Mouse (Mus musculus) right cerebral cortex, postnatal 4 days (tissue): ENCODE results near the gene Syne2.

Experiments used
- DNase-seq: peaks from one replicate; pipeline ENCODE4 v3.0.0-alpha.2; 2022

The Syne2 gene

DNA sequence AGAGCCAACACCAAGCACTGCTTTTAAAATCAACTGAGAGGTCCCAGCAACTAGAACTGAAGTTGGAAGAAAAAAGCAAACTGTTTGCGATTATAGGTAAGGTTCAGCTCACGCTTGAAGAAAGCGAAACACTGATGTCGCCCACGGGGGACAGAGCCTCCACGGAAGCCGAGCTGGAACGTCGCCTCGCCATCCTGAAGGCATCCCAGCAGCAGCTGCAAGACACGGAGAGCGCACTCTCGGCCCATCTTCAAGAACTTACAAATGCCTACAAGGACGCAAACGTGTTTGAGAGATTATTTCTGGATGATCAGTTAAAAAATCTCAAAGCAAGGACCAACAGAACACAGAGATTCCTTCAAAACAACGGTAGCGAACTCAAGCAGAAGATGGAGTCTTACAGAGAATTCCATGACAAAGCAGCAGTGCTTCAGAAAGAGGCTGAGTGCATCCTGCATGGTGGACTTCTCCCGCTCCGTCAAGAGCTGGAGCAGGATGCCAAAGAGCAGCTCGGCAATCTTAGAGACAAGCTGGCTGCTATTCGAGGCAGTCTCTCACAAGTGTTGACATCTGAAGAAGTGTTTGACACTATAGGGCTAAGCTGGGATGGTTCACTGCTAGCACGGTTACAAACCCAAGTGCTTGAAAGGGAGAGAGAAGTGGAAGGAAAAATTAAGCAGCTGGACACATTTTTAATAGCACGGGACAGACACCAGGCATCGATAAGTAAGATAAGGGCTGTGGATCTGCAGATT lies 148.7 kb downstream of the Syne2 start:
- DNase-seq = no peak

DNA sequence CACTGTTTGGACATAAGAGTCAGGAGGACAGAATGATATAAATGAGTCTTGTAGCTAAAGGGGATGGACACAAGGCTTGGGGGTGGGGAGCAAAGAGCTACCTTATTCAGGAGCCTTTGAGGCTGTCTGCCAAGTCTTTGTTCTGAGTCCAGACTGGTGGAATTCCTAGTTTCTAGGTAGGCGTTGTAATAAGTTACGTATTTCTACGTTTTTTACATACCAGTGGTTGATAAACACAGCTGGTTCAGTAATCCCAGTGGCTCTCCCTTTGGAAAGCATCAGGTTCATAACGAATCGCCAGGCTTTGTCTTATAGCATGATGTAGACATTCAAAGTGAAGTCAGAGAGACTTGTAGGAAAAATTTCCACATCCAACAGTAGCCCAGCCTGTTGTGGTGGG lies 161.1 kb downstream of the Syne2 start:
- no peak for DNase-seq

DNA sequence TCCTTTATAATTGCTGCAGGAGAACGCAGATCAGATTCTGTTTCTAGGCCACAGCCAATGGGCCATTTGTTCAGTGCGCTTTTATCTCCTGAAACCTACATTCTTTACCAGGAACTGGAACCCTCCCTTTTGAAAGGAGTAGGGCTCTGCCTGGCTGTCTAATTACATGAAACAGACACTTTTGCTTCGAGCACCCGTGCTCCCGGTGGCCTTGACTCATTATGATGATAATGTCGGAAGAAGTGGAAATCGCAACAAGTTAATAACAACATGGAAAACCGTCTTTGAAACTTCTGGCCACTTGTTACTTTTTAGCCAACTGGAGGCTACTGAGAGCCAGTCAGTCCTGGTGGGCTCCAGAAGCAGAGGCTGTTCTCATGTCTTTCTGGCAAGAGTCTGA lies 165.4 kb downstream of the Syne2 start:
- DNase-seq = no peak

DNA sequence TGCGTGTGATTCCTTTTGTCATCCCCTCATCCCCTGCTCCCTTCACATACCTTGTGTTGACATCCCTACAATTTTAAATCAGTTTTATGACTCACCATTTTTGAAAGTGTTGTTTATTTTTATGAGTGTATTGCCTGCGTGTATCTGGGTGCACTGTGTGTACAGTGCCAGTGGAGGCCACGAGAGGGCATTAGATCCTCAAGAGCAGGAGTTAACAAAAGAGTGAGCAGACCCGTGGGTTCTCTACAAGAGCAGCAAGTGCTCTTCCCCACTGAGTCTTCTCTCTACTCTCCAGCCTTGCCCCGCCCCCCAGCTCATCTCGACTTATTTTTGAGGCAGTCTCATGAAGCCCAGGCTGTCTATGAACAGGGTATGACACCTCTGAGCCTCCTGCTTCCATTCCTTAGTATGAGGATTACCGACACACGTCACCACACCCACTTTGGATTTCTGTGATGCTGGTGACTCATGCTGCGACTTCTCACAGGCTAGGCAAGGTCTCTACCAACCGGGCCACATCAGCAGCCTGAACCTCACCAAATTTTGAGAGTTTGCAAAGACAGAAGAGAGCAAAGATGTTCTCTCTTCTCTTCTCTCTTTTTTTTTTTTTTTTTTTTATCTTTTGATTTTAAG lies 174.4 kb downstream of the Syne2 start:
- no peak for DNase-seq

DNA sequence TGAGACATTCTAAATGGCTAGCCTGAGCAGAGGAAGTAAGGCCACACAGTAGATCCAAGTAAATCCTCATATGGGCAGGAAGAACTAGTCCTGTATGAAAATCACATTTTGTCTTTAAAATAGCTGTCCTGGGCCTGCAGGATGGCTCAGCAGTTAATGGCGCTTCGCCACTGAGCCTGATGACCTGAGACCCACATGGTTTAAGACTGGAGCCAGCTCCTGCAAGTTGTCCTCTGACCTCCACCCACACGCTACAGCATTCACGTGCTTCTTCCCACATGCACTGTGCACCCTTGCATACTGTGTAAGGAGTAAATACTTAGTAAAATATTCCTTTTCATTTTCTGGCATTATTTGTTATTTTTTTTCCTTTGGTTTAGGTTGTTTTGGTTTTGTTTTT lies 175.0 kb downstream of the Syne2 start:
- DNase-seq = no peak

DNA sequence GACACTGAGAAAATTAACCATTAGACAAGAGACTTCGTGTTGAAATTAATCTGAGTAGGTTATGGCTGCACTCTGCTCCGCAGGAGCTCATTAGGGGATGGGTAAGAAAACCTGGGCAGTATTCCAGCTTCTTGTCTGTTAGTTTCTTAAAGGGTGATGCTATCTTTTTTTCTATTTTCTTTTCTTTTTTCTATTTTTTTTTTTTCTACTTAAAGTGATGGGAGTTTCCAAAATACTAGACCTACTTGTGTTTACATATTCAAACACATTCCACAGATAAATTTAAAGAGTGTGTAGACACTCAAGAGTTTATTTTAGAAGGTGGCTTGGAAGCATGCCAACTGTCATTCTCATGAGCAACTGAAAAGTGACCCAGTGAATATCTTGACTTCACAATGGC lies 177.2 kb downstream of the Syne2 start:
- DNase-seq = no peak

DNA sequence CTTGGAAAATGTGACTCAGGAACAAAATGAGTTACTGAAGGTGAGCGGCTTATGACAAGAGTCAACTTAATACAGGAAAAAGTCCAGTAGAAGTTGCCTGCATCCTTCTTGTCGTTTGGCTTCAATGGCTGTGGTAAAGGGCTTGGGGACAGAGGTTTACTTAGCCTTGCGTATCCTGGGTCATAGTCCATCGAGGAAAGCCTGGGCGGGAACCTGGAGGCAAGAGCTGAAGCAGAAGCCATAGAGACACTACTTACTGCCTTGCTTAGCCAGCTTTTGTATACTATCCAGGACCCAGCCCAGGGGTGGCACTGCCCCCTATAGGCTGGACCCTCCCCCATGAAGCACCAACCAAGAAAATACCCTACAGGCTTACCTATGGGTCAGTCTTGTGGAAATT lies 179.6 kb downstream of the Syne2 start:
- DNase-seq = no peak

DNA sequence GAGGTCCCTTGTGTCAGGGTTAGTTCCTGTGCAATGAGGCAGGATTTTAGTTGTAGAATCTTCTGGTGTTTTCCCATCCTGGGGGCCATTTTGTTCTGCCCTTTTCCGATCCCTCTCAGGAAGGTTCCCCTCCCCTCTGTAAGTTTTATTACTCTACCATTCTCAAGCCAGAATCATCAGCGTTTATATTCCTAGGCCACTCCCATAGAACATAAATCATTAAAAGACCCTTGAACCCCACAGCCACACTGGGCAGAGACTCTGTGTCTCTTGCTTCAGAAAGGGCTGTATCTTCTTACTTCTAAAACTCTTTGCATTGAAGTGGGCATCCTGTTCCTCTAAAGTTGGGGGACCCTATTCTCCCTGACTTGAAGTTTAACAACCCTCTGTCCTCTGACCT lies 180.5 kb downstream of the Syne2 start:
- DNase-seq = no peak

DNA sequence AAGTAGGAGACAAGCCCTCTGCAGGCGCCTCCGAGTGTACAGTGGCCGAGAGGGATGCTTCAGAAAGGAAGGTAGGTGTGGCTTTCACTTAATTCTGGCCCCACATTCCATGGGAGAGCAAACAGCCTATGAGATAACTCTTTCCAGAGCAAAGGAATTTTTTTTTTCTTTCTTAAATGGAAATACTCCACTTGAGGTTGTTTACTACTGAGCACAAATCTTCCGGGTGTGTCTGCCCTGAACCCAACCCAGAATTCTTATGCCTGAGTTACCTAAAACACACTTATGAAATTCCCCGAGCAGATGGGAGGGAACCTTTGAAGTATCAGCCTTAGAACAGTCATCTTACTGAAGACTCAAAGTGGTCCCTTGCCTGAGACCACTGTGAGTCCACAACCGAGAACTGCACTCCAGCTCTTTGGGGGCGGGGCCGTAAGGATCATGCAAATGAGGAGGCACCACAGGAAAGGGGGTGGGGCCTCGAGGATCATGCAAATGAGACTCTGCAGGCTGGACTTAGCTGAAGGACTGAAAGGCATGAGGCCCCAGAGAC lies 186.8 kb downstream of the Syne2 start:
- no peak for DNase-seq

DNA sequence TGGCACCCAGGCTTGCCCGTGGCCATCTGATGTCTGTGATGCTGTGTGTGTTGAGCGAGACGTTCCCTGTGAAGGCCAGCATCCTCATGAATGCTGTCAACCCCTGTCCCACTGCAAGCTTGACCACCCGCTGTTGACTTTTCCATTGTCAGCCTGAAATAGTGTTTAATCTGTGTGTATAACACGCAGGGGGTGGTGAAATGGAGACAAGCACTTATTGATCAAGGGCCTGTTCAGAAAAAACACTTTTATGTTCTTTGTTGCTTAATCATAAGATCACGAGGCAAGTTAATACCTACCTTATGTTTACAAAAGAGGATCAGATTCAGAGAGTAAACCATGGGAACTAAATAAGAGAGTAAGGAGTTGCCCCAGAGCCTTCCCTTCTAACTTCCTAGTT lies 191.1 kb downstream of the Syne2 start:
- no peak for DNase-seq

DNA sequence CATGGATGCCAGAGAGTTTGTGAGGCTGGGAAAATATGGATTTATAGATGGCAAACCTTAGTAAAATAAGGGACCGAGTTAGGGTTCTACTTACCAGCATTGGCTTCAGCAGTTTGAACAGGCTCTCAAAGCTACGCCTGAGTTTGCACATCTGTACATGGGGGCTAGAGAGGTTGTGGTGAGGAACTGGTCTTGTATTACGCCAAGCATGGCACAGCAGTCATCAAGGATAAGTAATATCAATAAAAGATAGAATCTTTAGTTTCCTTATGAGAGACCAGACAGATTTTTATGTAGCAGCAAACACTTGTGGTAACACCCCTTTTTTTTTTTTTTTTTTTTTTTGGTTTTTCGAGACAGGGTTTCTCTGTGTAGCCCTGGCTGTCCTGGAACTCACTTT lies 194.9 kb downstream of the Syne2 start:
- DNase-seq = no peak

DNA sequence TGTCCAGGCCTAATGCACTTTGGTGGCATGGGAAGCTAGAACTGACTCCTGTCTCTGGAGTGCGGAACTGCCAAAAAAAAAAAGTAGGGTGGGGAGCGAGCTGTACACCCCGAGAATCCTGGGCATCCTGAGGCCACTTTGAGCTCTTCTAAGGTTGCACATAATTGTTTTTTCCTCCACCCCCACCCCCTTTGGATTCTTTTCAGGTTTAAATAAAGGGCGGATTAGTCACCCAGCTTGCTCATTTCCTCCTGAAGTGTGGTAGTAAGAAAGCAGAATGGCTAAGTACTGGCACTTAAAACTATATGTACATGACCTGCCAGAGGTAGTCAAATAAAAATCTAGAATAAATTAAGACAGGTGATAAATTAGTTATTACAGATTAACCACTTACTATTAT lies 195.5 kb downstream of the Syne2 start:
- no peak for DNase-seq

DNA sequence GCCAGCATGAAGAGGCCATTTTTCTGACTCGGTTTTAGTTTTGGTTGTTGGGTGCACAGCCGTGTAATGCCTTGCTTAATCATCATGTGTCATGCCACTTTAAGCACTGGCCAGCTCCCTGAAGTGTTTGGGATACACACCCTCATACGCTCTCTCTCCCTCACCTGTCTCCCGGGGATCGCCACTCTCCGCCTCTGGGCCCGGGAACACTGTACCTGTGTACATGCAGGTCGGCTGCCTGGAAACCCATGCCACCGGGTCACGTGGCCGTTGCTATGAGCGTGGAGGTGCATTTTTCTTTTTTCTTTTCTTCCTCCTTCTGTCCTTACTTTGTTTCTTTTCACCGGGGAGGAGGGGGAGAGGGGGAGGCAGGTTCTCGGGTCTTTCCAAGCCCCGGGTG lies 197.1 kb downstream of the Syne2 start:
- no peak for DNase-seq

DNA sequence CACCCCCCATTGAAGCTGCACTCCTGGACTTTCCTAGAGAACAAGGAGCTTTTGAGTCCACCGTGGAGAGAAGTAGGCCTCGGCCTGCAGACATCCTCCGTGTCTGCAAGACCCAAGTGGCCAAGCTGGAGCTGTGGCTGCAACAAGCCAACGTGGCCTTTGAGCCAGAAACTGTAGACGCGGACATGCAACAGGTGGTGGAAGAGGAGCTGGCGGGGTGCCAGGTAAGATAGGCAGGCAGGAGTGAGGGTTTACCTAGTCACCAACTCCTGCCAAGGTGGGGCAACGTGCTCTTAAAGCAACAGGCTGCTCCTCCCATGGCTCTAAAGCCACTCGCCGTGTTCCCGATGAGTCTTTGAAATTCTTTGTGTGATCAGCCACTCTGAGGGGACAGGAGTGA lies 197.6 kb downstream of the Syne2 start:
- peak; percentile 39 for DNase-seq

DNA sequence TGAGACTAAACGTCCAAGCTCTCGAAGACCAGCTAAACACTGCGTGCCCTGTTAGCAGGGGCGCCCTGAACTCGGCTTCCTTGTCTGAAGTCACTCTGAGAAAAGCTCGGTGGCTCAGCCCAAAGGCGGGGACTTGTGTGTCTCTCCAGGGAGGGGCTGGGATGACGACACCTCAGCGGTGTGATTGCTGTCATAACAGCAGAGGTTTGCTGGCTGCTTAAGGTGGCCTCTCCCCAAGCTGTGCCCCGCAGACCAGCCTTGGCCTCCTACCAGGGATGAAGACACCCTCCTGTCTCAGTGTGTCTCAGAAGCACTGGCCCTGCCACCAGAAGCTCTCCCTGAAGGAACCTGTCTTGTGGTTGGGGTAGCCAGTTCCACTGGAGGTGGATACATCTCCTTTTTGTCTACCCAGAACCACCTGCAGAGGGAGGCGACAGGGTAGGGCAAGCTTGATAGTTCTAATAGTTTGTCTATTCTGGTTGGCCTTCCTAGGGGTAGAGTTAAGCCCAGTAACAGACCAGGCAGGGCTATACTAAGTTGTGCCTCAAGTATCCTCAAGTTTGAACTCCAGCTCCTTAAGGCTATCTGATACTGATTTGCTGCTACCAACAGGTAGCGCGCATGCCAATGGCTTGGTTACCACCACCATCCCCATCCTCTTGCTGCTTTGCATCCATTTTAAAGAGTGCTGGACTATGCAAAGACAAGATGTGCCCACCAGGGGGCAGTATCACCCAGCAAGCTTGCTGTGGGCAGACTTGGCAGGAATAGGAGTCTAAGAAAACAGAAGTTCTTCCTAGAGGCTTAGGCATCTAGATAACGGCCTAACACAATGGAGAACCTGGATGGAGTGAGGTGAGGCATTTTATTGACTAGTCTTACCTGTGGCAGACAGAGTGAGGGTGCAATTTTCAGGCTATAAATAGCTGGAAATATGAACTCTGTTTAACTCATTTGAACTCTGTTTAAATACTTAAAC lies 198.5 kb downstream of the Syne2 start:
- peak; percentile 76 for DNase-seq

DNA sequence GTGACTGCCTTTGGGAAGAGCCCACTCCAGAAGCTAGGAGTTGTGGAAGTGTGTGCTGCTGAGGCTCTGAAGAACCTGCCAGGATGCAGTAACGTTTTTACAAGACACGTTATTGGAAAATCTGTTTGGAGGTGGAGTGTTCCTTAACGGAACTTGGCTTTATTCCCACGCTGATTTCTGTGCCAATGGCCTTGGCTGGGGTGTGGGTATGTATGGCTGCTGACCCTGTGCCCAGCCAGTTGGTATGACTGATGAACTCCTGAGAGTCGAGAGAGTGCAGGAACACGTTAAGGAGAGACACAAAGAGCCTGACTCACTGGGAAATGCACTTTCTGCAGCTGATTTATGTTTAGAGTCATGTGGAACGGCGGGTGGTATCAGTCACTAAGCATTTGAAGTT lies 200.7 kb downstream of the Syne2 start:
- DNase-seq = no peak

DNA sequence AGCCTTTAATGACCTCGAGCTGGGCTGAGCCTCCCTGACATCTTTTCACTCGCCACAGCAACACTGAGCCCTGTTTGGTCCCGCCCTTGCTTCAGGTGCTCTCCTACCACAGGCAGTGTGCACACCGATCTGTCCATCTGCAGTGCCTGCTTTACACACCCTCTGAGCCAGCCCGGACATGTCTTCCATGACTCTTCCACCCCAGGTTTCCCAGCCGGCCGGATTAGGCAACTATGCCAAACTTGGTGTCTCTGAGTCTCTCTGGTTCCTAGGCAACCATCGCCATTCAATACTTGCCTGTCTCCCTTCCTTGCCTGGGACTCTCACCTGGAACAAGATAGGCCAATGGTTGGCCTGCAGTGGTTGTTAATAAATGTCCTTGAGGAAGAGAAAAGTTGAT lies 224.4 kb downstream of the Syne2 start:
- DNase-seq = no peak

DNA sequence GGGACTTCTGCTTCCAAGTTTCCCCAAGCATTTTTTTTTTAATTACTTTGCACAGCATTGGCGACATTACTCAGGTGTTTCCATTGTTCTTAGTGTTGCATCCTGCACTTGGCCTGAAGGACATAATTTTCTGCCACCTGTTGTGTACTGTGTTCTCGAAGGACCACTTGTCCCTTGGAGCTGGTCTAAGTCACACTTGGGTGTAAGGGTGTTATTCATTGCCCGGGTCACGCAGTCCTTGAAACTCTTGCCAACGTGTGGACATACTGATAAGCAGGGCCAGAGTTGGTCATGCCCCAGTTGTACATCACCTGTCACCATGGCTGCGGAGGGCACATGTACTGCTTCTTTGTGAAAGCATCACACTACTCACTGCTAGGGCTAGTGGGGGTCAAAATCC lies 228.6 kb downstream of the Syne2 start:
- no peak for DNase-seq

DNA sequence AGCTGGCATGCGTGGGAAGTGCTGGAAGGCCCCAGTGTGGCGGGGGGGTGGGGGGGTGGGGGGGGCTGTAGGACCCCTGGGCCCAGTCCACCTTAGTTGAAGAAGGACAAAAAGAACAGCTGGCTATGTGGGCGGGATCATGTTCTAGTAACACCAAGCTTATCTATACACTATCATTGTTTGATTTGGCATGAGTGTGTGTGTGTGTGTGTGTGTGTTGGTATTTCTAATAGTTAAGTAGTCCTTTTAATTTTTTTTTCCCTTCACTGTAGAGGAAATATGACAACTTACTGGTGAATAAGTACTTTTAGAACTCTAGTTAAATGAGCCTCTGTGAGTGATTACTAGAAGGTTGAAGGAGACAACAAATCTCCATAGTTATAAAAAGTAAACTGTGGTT lies 230.0 kb downstream of the Syne2 start:
- no peak for DNase-seq

DNA sequence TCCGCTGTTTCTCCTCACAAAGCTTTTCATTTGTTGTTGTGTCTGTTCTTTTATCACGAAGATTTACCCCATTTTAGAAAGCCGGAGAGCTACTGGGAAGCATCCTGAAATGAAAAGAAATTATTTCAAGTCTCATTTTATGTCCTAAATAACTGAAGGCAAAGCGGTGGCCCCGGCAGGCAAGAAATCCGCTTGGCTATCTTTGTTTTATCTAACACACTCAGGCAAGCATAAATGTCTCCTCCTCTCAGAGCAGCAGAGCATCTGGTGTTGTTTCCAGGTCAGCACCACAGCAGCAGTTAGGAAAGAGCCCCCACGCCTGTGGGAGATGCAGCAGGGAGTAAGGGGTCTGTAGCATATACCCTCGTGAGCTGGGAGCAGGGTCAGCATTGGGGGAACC lies 230.7 kb downstream of the Syne2 start:
- DNase-seq = no peak

DNA sequence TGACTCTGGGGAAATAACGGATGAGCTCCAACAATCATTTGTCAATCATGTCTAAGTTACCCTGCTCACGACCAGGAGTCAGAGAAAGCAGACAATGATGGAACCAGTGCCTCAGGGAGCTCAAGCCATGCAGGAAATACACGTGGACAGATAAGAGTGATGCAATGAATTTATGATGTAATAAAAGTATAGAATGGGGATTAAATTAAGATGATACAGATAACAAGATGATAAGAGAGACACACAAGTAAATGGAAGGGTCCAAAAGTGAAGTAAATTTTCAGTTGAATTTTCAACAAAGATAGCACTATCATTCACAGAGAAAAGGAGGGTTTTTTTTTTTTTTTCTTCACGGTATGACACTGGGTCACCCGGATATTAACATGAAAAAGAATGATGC lies 231.4 kb downstream of the Syne2 start:
- no peak for DNase-seq

DNA sequence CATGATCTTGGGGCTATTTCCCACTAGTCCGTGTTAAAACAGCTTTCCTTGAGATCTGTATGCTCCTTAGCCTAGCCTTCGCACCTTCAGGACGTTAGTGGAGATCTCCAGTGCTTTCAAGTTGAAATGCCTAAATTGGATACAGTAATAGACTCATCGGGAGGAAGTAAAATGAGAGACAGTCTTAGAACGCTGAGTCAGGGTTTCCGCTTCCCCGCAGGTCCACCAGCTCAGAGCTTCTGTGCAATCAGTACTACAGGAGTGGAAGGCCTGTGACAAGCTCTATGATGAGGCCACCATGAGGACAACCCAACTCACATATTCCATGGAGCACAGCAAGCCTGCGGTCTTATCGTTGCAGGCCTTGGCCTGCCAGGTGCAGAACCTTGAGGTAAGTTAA lies 233.9 kb downstream of the Syne2 start:
- DNase-seq = no peak

DNA sequence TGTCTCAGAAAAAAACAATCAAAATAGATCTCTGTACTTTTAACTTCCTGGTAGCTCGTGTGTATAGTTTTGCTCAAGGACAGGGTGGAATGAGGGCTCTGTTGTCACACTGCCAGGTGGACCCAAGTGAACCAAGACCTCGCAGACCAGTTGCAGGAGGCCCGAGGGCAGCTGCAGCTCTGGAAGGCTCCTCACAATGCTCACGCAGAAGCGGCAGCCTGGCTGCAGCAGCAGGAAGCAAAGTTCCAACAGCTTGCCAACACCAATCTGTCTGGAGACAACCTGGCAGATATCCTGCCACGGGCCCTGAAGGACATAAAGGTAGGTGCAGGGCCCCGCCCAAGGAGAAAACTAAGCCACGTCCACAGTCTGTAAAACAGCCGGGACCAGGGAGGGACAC lies 236.7 kb downstream of the Syne2 start:
- no peak for DNase-seq

DNA sequence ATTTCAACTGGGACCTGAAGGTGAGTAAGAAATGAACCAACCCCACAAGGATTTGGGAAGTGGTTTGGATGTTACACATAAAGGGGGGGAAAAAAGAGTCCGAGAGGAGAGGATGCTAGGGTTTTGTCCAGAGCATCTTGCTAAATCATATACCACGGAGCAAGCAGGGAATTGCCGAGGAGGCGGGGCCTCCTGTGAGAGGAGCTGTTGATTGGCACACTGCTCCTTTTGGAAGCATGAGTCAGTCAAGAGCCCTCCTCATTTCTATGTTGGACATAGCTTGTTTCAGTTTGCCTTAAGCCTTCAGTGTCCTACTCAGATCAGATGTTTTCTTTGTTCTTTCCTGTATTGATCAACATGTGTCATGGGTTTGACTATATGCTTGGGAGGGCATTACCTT lies 245.1 kb downstream of the Syne2 start:
- DNase-seq = no peak
